Mouse (Mus musculus): Measurements from ENCODE around the gene Slc6a8. TPM values are rescaled to one million over a fixed set of nuclear protein-coding genes. Genes with fewer than 3 reads are reported as not detected.
A peak's percentile ranks its signal among the peaks of the same experiment; 100 is the strongest.

Gene Slc6a8
- polyA plus RNA-seq, 1 experiment from 2014 or later, result 7.9 TPM

GRCm38 (mm10) chrX:73690917-73691629, 18.1 kb downstream of the Slc6a8 start:
- Histone ChIP-seq H3K36me3 (peaks cover 49% of the 10 kb centered on the region), H3K4me2 (no peak overlapping the region), H3K9me3 (replicated peaks) (no peaks in the 10 kb centered on the region), H3K27me3 (peaks cover 13% of the 10 kb centered on the region; the same call in 1 of the 2 replicates), H3K4me1 (no peaks in the 10 kb centered on the region), H3K4me3 (replicated peaks) (no peak overlapping the region), H3K27ac (no peak overlapping the region), H3K9ac (no peak overlapping the region)
- 78% methylated on average over 5 of the region's 5 CpGs for WGBS
- ATAC-seq (replicated peaks; ENCODE audit: low FRiP score), result no peak

DNA sequence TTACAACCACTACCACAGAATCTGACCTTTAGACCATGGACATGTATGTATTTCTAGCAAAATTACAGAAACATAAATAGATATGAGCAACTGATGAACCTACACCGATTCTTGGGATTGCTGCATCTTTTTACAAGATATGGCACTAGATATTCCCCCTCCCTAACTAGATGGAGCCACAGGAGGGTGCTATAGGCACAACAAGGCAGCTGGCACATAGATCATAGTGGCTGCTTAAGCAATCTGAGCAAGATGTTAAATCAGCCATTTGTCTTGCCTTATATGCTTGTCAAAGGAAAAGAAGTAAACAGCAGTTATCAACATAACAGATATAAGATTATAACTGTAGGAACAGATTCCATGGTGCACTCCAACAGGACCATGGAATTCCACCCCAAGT, 27.5 kb downstream of the Slc6a8 start:
- ATAC-seq (replicated peaks; ENCODE audit: low FRiP score), result no peak
- WGBS, result 83% methylated on average over 1 of the region's 1 CpGs
- Histone ChIP-seq H3K9ac (no peak overlapping the region), H3K27ac (no peak overlapping the region), H3K9me3 (replicated peaks) (no peaks in the 10 kb centered on the region), H3K4me1 (no peaks in the 10 kb centered on the region), H3K27me3 (no peaks in the 10 kb centered on the region), H3K4me3 (replicated peaks) (no peak overlapping the region), H3K4me2 (no peak overlapping the region), H3K36me3 (peaks cover 29% of the 10 kb centered on the region)

GRCm38 (mm10) chrX:73715476-73716108, 42.6 kb downstream of the Slc6a8 start:
- no peaks in the 10 kb centered on the region for H3K27me3 ChIP-seq
- H3K4me2 ChIP-seq, result peak overlapping the region; percentile 67
- no peaks in the 10 kb centered on the region for H3K9me3 ChIP-seq (replicated peaks)
- WGBS, result 23% methylated on average over 21 of the region's 21 CpGs
- peaks cover 33% of the 10 kb centered on the region for H3K4me1 ChIP-seq
- H3K9ac ChIP-seq, result peak overlapping the region; percentile 63
- peaks cover 19% of the 10 kb centered on the region for H3K36me3 ChIP-seq
- H3K4me3 ChIP-seq (replicated peaks), result peak overlapping the region; percentile 58
- ATAC-seq (replicated peaks; ENCODE audit: low FRiP score), result peak; percentile 0; the same call in 1 of the 2 replicates
- H3K27ac ChIP-seq, result peak overlapping the region; percentile 86

GRCm38 (mm10) chrX:73716109-73716661, 43.2 kb downstream of the Slc6a8 start, which contains the start of the genes Bcap31 and Abcd1:
Gene Bcap31 (minus strand): TSS chrX:73716175.
Gene Abcd1 (plus strand): TSS chrX:73716597.
- Histone ChIP-seq H3K4me3 (replicated peaks) (peak within 1 kb of the TSS; percentile 58), H3K4me2 (peak within 1 kb of the TSS; percentile 67), H3K27me3 (no peaks in the 10 kb centered on the region), H3K9me3 (replicated peaks) (no peaks in the 10 kb centered on the region), H3K9ac (peak within 1 kb of the TSS; percentile 63), H3K27ac (peak within 1 kb of the TSS; percentile 86), H3K36me3 (peaks cover 13% of the 10 kb centered on the region; the same call in 1 of the 2 replicates), H3K4me1 (peaks cover 33% of the 10 kb centered on the region)
- peak; percentile 94 for ATAC-seq (replicated peaks; ENCODE audit: low FRiP score)
- WGBS, result 22% methylated on average over 35 of the region's 45 CpGs

DNA sequence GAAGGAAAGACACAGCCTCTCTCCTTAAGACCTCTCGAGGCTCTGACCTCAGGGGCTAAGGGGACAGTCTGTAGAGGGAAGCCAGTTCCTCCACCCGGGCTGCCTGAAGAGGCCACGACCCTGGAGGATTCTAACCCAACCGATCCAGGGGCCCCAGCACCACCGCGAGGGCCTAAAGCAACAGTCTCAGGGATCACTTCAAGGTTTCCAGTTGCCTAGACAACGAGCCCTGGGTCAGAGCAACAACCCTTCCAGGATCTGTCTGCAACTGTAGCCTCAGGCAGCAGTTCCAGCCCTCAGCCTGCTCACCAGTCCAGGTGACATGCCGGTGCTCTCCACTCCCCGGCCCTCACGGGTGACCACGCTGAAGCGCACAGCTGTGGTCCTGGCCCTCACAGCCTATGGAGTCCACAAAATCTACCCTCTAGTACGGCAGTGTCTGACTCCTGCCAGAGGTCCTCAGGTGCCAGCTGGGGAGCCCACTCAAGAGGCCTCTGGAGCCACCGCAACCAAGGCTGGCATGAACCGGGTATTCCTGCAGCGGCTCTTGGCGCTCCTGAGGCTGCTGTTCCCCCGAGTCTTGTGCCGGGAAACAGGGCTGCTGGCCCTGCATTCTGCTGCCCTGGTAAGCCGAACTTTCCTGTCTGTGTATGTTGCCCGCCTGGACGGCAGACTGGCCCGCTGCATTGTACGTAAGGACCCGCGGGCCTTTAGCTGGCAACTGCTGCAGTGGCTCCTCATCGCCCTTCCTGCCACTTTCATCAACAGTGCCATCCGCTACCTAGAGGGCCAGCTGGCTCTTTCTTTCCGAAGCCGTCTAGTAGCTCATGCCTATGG, 44.0 kb downstream of the Slc6a8 start:
- Histone ChIP-seq H3K9ac (peak overlapping the region; percentile 45), H3K27ac (peak overlapping the region; percentile 86), H3K36me3 (peaks cover 8% of the 10 kb centered on the region; the same call in 1 of the 2 replicates), H3K4me1 (peaks cover 33% of the 10 kb centered on the region), H3K27me3 (no peaks in the 10 kb centered on the region), H3K4me3 (replicated peaks) (peak overlapping the region; percentile 58), H3K9me3 (replicated peaks) (no peaks in the 10 kb centered on the region), H3K4me2 (peak overlapping the region; percentile 67)
- WGBS, result 30% methylated on average over 30 of the region's 30 CpGs
- ATAC-seq (replicated peaks; ENCODE audit: low FRiP score), result peak; percentile 52

- Histone ChIP-seq H3K9me3 (replicated peaks) (no peaks in the 10 kb centered on the region), H3K4me1 (peaks cover 33% of the 10 kb centered on the region)
Measured at GRCm38 (mm10) chrX:73717667-73718066, 44.7 kb downstream of the Slc6a8 start.

DNA sequence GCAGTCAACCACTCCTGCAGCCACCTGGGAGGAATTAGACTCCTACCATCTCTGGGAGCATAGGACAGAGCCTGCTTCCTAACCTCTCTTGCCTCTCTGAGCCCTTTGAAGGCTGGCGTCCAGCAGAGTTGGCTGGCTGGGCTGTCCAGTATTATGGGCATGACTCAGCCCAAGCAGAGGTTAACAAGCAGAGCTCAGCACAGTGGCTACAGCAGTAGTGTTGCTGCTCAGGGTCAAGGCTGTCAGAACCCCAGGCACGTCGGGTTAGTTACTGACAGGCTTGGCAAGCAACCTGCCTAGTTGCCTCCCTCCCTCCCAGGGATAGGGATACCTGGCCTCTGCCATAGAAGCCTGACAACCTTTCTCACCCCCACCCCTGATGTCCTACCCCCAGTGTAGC, 45.3 kb downstream of the Slc6a8 start:
- Histone ChIP-seq H3K9me3 (replicated peaks) (no peaks in the 10 kb centered on the region), H3K4me1 (peaks cover 33% of the 10 kb centered on the region), H3K4me2 (peak overlapping the region; percentile 67), H3K27me3 (no peaks in the 10 kb centered on the region), H3K9ac (no peak overlapping the region), H3K27ac (peak overlapping the region; percentile 45; the same call in 1 of the 2 replicates), H3K4me3 (replicated peaks) (no peak overlapping the region), H3K36me3 (no peaks in the 10 kb centered on the region)
- 44% methylated on average over 3 of the region's 3 CpGs for WGBS
- ATAC-seq (replicated peaks; ENCODE audit: low FRiP score), result no peak

More at GRCm38 (mm10) chrX:73717667-73718066, 44.7 kb downstream of the Slc6a8 start:
- 54% methylated on average over 11 of the region's 11 CpGs for WGBS
- peak overlapping the region; percentile 67 for H3K4me2 ChIP-seq
- no peaks in the 10 kb centered on the region for H3K27me3 ChIP-seq
- no peak for ATAC-seq (replicated peaks; ENCODE audit: low FRiP score)
- H3K27ac ChIP-seq, result no peak overlapping the region
- H3K4me3 ChIP-seq (replicated peaks), result peak overlapping the region; percentile 58
- 0 out of 2 replicates have a peak, but pooled peaks cover 2% of the 10 kb centered on the region for H3K36me3 ChIP-seq
- no peak overlapping the region for H3K9ac ChIP-seq

DNA sequence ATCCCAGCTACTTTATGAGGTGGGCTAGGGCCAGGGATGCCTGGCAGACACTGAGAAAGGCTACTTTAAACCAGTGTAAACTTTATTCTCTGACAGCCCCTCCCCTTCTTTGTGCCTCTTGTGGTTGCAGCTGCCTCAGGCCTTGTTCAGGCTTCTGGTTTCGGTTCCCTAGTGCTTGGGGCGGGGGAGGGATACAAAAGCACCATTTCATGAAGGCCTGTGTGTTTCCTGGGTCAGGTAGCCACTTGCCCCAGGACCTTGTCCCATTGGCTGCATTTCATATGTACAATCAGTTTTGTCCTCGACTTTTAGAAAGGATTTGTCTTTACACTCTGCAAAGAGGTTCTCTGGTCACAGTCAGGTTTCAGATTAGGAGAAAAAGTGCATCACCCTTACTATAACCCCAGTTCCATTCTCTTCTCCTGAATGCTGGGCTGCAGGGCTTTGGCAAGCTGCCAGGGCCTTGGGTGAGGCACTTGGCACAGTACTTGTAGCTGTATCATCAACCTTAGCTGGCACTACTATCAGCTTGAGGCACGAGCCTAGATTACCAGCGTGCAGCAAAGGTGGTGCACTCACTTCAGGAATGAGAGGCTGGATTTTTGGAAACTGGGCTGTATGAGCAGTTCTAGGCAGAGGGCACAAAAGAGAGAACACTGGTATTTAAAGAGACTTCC, 45.9 kb downstream of the Slc6a8 start:
- H3K4me2 ChIP-seq, result peak overlapping the region; percentile 67
- H3K27me3 ChIP-seq, result no peaks in the 10 kb centered on the region
- H3K27ac ChIP-seq, result peak overlapping the region; percentile 45
- no peaks in the 10 kb centered on the region for H3K9me3 ChIP-seq (replicated peaks)
- no peaks in the 10 kb centered on the region for H3K36me3 ChIP-seq
- no peak overlapping the region for H3K4me3 ChIP-seq (replicated peaks)
- H3K9ac ChIP-seq, result no peak overlapping the region
- no peak for ATAC-seq (replicated peaks; ENCODE audit: low FRiP score)
- 52% methylated on average over 5 of the region's 5 CpGs for WGBS
- H3K4me1 ChIP-seq, result peaks cover 33% of the 10 kb centered on the region

GRCm38 (mm10) chrX:73730908-73731307, 58.0 kb downstream of the Slc6a8 start:
- no peak for ATAC-seq (replicated peaks; ENCODE audit: low FRiP score)
- H3K9ac ChIP-seq, result no peak overlapping the region
- H3K27ac ChIP-seq, result no peak overlapping the region
- H3K36me3 ChIP-seq, result peaks cover 9% of the 10 kb centered on the region; the same call in 1 of the 2 replicates
- 45% methylated on average over 1 of the region's 1 CpGs for WGBS
- peaks cover 2% of the 10 kb centered on the region for H3K27me3 ChIP-seq
- no peak overlapping the region for H3K4me3 ChIP-seq (replicated peaks)
- H3K4me1 ChIP-seq, result no peaks in the 10 kb centered on the region
- H3K9me3 ChIP-seq (replicated peaks), result no peaks in the 10 kb centered on the region
- no peak overlapping the region for H3K4me2 ChIP-seq

Measured in kidney, embryonic 15.5 days (tissue).